Mouse (Mus musculus) cerebellum, adult 2 months (tissue): ENCODE data around the gene Zfp451.

Source experiments
- CTCF ChIP-seq: fragments of 200-500 bp; IDR thresholded peaks from 2 replicates; pipeline ENCODE4 v1.5.1; 2011; ENCODE audit warnings: low read depth, mild to moderate bottlenecking, control low read depth, low read length, moderate library complexity, borderline replicate concordance; ENCODE audit not compliant: insufficient read depth
- POLR2A ChIP-seq: fragments of 200-500 bp; IDR thresholded peaks from 2 replicates; pipeline ENCODE4 v1.6.1; 2011; ENCODE audit warnings: low read length, control low read depth, borderline replicate concordance; ENCODE audit not compliant: insufficient read depth

- no peak for TF ChIP-seq CTCF
- no peak for TF ChIP-seq POLR2A
These were observed 29.8 kb downstream of the Zfp451 start for GRCm38 (mm10) chr1:33784561-33784960.
